Mouse (Mus musculus): ENCODE measurements around the gene Diexf.
A peak's percentile ranks its signal among the peaks of the same experiment; 100 is the strongest.

The Diexf gene

GRCm38 (mm10) chr1:193138669-193139068 lies 8.6 kb upstream of the Diexf start:
- peak; percentile 17 for DNase-seq (ENCODE audit: low read depth, low spot score)

GRCm38 (mm10) chr1:193138087-193138486 lies 8.0 kb upstream of the Diexf start:
- no peak for DNase-seq (ENCODE audit: low read depth, low spot score)

GRCm38 (mm10) chr1:193133726-193134125 lies 3.7 kb upstream of the Diexf start:
- DNase-seq (ENCODE audit: low read depth, low spot score): peak; percentile 47

- DNase-seq (ENCODE audit: low read depth, low spot score): no peak
Observed at GRCm38 (mm10) chr1:193132385-193132784, 2.3 kb upstream of the Diexf start.

GRCm38 (mm10) chr1:193131311-193131948 lies 1.4 kb upstream of the Diexf start:
- no peak for DNase-seq (ENCODE audit: low read depth, low spot score)

GRCm38 (mm10) chr1:193130839-193131238 lies 767 bp upstream of the Diexf start:
- DNase-seq (ENCODE audit: low read depth, low spot score): peak; percentile 67

GRCm38 (mm10) chr1:193130456-193130825 lies 369 bp upstream of the Diexf start:
- DNase-seq (ENCODE audit: low read depth, low spot score): no peak

- DNase-seq (ENCODE audit: low read depth, low spot score): no peak
Observed at GRCm38 (mm10) chr1:193129321-193129720, 751 bp downstream of the Diexf start.

- no peak for DNase-seq (ENCODE audit: low read depth, low spot score)
Observed at GRCm38 (mm10) chr1:193128055-193128454, 2.0 kb downstream of the Diexf start.

GRCm38 (mm10) chr1:193125835-193126234 lies 4.2 kb downstream of the Diexf start:
- DNase-seq (ENCODE audit: low read depth, low spot score): peak; percentile 26

GRCm38 (mm10) chr1:193123290-193123689 lies 6.8 kb downstream of the Diexf start:
- no peak for DNase-seq (ENCODE audit: low read depth, low spot score)

GRCm38 (mm10) chr1:193122793-193123192 lies 7.3 kb downstream of the Diexf start:
- DNase-seq (ENCODE audit: low read depth, low spot score): no peak

- DNase-seq (ENCODE audit: low read depth, low spot score): no peak
Observed at GRCm38 (mm10) chr1:193112093-193112492, 18.0 kb downstream of the Diexf start.

- DNase-seq (ENCODE audit: low read depth, low spot score): no peak
Observed at GRCm38 (mm10) chr1:193102996-193103395, 27.1 kb downstream of the Diexf start.

- DNase-seq (ENCODE audit: low read depth, low spot score): no peak
Observed at GRCm38 (mm10) chr1:193102556-193102955, 27.5 kb downstream of the Diexf start.

GRCm38 (mm10) chr1:193102029-193102428 lies 28.0 kb downstream of the Diexf start:
- DNase-seq (ENCODE audit: low read depth, low spot score): no peak

- DNase-seq (ENCODE audit: low read depth, low spot score): no peak
Observed at GRCm38 (mm10) chr1:193098946-193099345, 31.1 kb downstream of the Diexf start.

GRCm38 (mm10) chr1:193093596-193093995 lies 36.5 kb downstream of the Diexf start:
- no peak for DNase-seq (ENCODE audit: low read depth, low spot score)

GRCm38 (mm10) chr1:193092771-193093170 lies 37.3 kb downstream of the Diexf start:
- no peak for DNase-seq (ENCODE audit: low read depth, low spot score)

GRCm38 (mm10) chr1:193090894-193091293 lies 39.2 kb downstream of the Diexf start:
- DNase-seq (ENCODE audit: low read depth, low spot score): no peak

- DNase-seq (ENCODE audit: low read depth, low spot score): no peak
Observed at GRCm38 (mm10) chr1:193090211-193090871, 39.7 kb downstream of the Diexf start.

- no peak for DNase-seq (ENCODE audit: low read depth, low spot score)
Observed at GRCm38 (mm10) chr1:193089683-193090082, 40.4 kb downstream of the Diexf start.

- no peak for DNase-seq (ENCODE audit: low read depth, low spot score)
Observed at GRCm38 (mm10) chr1:193089211-193089610, 40.9 kb downstream of the Diexf start.
